Mouse (Mus musculus) stomach, embryonic 16.5 days (tissue): ENCODE data around the gene Hunk. TPM values are rescaled to one million over a fixed set of nuclear protein-coding genes. Genes with fewer than 3 reads are reported as not detected.

Experiments
- ATAC-seq: fragments of 200-750 bp; cut with Nextera tagmentation; 2 replicates; pipeline ENCODE4 v1.8.0; 2017; ENCODE audit warnings: moderate number of reproducible peaks, moderate TSS enrichment; ENCODE audit not compliant: insufficient read depth, low FRiP score
- H3K27ac ChIP-seq: fragments of 300-500 bp; sonication (generic); 2 replicates; pipeline ENCODE4 v1.5.1; 2014; ENCODE audit warnings: low read length
- H3K27me3 ChIP-seq: fragments of 300-500 bp; sonication (generic); 2 replicates; pipeline ENCODE4 v1.6.1; 2014; ENCODE audit warnings: low read length, control low read depth, mixed read lengths; ENCODE audit not compliant: control insufficient read depth, insufficient read depth
- H3K36me3 ChIP-seq: fragments of 300-500 bp; sonication (generic); 2 replicates; pipeline ENCODE4 v1.6.1; 2014; ENCODE audit warnings: low read length; ENCODE audit not compliant: control insufficient read depth, insufficient read depth
- H3K4me1 ChIP-seq: fragments of 300-500 bp; sonication (generic); 2 replicates; pipeline ENCODE4 v1.6.1; 2014; ENCODE audit warnings: low read length, control low read depth, mixed read lengths; ENCODE audit not compliant: control insufficient read depth, insufficient read depth
- H3K4me2 ChIP-seq: fragments of 300-500 bp; sonication (generic); 2 replicates; pipeline ENCODE4 v1.6.1; 2014; ENCODE audit warnings: low read depth, low read length, mixed read lengths
- H3K4me3 ChIP-seq: fragments of 300-500 bp; sonication (generic); replicated peaks from 2 replicates; pipeline ENCODE4 v1.5.1; 2014; ENCODE audit warnings: mild to moderate bottlenecking, low read length
- H3K9ac ChIP-seq: fragments of 300-500 bp; sonication (generic); 2 replicates; pipeline ENCODE4 v1.6.1; 2014; ENCODE audit warnings: low read length
- H3K9me3 ChIP-seq: fragments of 300-500 bp; sonication (generic); replicated peaks from 2 replicates; pipeline ENCODE4 v1.6.1; 2016; ENCODE audit warnings: low read length, control low read depth; ENCODE audit not compliant: control insufficient read depth
- WGBS: fragments of 180-500 bp; shearing (Covaris S2); extraction: QIAGEN DNeasy Blood & Tissue Kit; methylation state at CpG from one replicate; pipeline ENCODE4 v1.1.7; 2014; 5-methylcytosine and 5-hydroxymethylcytosine counted together
- polyA plus RNA-seq: library from polyadenylated mRNA; unstranded; fragments of >200 nt; fragmentation: Nextera tagmentation; extraction: Ambion mirVana; gene quantifications from 2 replicates; pipeline ENCODE4 v1.2.1, GENCODE M21; 2015

The Hunk gene
- polyA plus RNA-seq, 1 experiment from 2014 or later = 6.0 TPM

GRCm38 (mm10) chr16:90496930-90497329 is 111.1 kb downstream of the Hunk start:
- no peak overlapping the region for H3K4me3 ChIP-seq

GRCm38 (mm10) chr16:90497749-90498464 is 112.1 kb downstream of the Hunk start:
- ATAC-seq = no peak
- H3K9ac ChIP-seq = no peak overlapping the region
- no peak overlapping the region for H3K4me2 ChIP-seq
- H3K4me1 ChIP-seq = no peaks in the 10 kb centered on the region
- no peaks in the 10 kb centered on the region for H3K27me3 ChIP-seq
- no peak overlapping the region for H3K4me3 ChIP-seq
- 79% methylated on average over 16 of the region's 16 CpGs for WGBS
- no peaks in the 10 kb centered on the region for H3K36me3 ChIP-seq
- H3K9me3 ChIP-seq = no peaks in the 10 kb centered on the region
- H3K27ac ChIP-seq = no peak overlapping the region

More at GRCm38 (mm10) chr16:90496930-90497329, 111.1 kb downstream of the Hunk start:
- Histone ChIP-seq H3K9me3 (no peaks in the 10 kb centered on the region), H3K27ac (no peak overlapping the region), H3K4me2 (no peak overlapping the region), H3K36me3 (no peaks in the 10 kb centered on the region), H3K9ac (no peak overlapping the region), H3K27me3 (no peaks in the 10 kb centered on the region), H3K4me1 (0 out of 2 replicates have a peak, but pooled peaks cover 3% of the 10 kb centered on the region)
- ATAC-seq = no peak
- 55% methylated on average over 11 of the region's 11 CpGs for WGBS

GRCm38 (mm10) chr16:90500809-90501208 is 115.0 kb downstream of the Hunk start:
- 75% methylated on average over 6 of the region's 6 CpGs for WGBS
- ATAC-seq = no peak

GRCm38 (mm10) chr16:90505252-90505651 is 119.4 kb downstream of the Hunk start:
- Histone ChIP-seq H3K4me2 (no peak overlapping the region), H3K9ac (no peak overlapping the region), H3K27ac (no peak overlapping the region), H3K36me3 (no peaks in the 10 kb centered on the region), H3K4me1 (no peaks in the 10 kb centered on the region), H3K4me3 (no peak overlapping the region), H3K27me3 (no peaks in the 10 kb centered on the region), H3K9me3 (no peaks in the 10 kb centered on the region)
- WGBS = 81% methylated on average over 10 of the region's 10 CpGs
- ATAC-seq = no peak

More at GRCm38 (mm10) chr16:90500809-90501208, 115.0 kb downstream of the Hunk start:
- Histone ChIP-seq H3K4me3 (no peak overlapping the region), H3K4me1 (no peaks in the 10 kb centered on the region), H3K9ac (no peak overlapping the region), H3K27ac (no peak overlapping the region), H3K4me2 (no peak overlapping the region), H3K27me3 (no peaks in the 10 kb centered on the region), H3K9me3 (no peaks in the 10 kb centered on the region), H3K36me3 (no peaks in the 10 kb centered on the region)

GRCm38 (mm10) chr16:90505680-90506079 is 119.9 kb downstream of the Hunk start:
- Histone ChIP-seq H3K4me3 (no peak overlapping the region), H3K9ac (no peak overlapping the region), H3K4me1 (no peaks in the 10 kb centered on the region), H3K36me3 (no peaks in the 10 kb centered on the region), H3K27ac (no peak overlapping the region), H3K9me3 (no peaks in the 10 kb centered on the region), H3K27me3 (no peaks in the 10 kb centered on the region), H3K4me2 (no peak overlapping the region)
- ATAC-seq = no peak
- WGBS = 86% methylated on average over 2 of the region's 2 CpGs

- Histone ChIP-seq H3K4me2 (no peak overlapping the region), H3K27ac (peak overlapping the region; percentile 7; the same call in 1 of the 2 replicates), H3K9ac (no peak overlapping the region), H3K4me3 (no peak overlapping the region), H3K9me3 (no peaks in the 10 kb centered on the region), H3K36me3 (no peaks in the 10 kb centered on the region), H3K4me1 (0 out of 2 replicates have a peak, but pooled peaks cover 3% of the 10 kb centered on the region), H3K27me3 (no peaks in the 10 kb centered on the region)
- no peak for ATAC-seq
- WGBS = 67% methylated on average over 19 of the region's 19 CpGs
Observed at GRCm38 (mm10) chr16:90511551-90512296, 125.9 kb downstream of the Hunk start.

GRCm38 (mm10) chr16:90517041-90517440 is 131.2 kb downstream of the Hunk start:
- no peaks in the 10 kb centered on the region for H3K36me3 ChIP-seq
- H3K4me3 ChIP-seq = no peak overlapping the region
- no peak for ATAC-seq
- no peak overlapping the region for H3K9ac ChIP-seq
- H3K27ac ChIP-seq = no peak overlapping the region
- peaks cover 19% of the 10 kb centered on the region for H3K4me1 ChIP-seq
- H3K27me3 ChIP-seq = no peaks in the 10 kb centered on the region
- 55% methylated on average over 9 of the region's 9 CpGs for WGBS
- no peak overlapping the region for H3K4me2 ChIP-seq
- H3K9me3 ChIP-seq = no peaks in the 10 kb centered on the region

GRCm38 (mm10) chr16:90518232-90518631 is 132.4 kb downstream of the Hunk start:
- ATAC-seq = peak; percentile 57; the same call in 1 of the 2 replicates
- Histone ChIP-seq H3K36me3 (no peaks in the 10 kb centered on the region), H3K27me3 (no peaks in the 10 kb centered on the region), H3K4me2 (no peak overlapping the region), H3K4me3 (no peak overlapping the region), H3K9ac (no peak overlapping the region), H3K4me1 (peaks cover 24% of the 10 kb centered on the region), H3K9me3 (no peaks in the 10 kb centered on the region), H3K27ac (no peak overlapping the region)
- 54% methylated on average over 8 of the region's 8 CpGs for WGBS

- Histone ChIP-seq H3K27ac (no peak overlapping the region), H3K27me3 (no peaks in the 10 kb centered on the region), H3K4me2 (no peak overlapping the region), H3K9ac (no peak overlapping the region), H3K36me3 (no peaks in the 10 kb centered on the region), H3K4me3 (no peak overlapping the region), H3K9me3 (no peaks in the 10 kb centered on the region), H3K4me1 (peaks cover 24% of the 10 kb centered on the region)
- WGBS = 59% methylated on average over 13 of the region's 13 CpGs
- ATAC-seq = no peak
Observed at GRCm38 (mm10) chr16:90518732-90519295, 133.0 kb downstream of the Hunk start.
